Mouse (Mus musculus) embryo, embryonic 10 days (tissue): ENCODE measurements around the gene Atxn10.

Experiments used
- DNase-seq: peaks from one replicate; pipeline ENCODE4 v3.0.0-alpha.2; 2015; ENCODE audit warnings: low spot score

Gene Atxn10

GRCm38 (mm10) chr15:85474697-85475096 is 138.7 kb downstream of the Atxn10 start:
- DNase-seq: no peak

GRCm38 (mm10) chr15:85477584-85477983 is 141.5 kb downstream of the Atxn10 start:
- peak; percentile 45 for DNase-seq

GRCm38 (mm10) chr15:85479365-85479764 is 143.3 kb downstream of the Atxn10 start:
- DNase-seq: no peak

- no peak for DNase-seq
Measured at GRCm38 (mm10) chr15:85479919-85480318, 143.9 kb downstream of the Atxn10 start.

GRCm38 (mm10) chr15:85480630-85481029 is 144.6 kb downstream of the Atxn10 start:
- peak; percentile 42 for DNase-seq

- no peak for DNase-seq
Measured at GRCm38 (mm10) chr15:85488900-85489299, 152.9 kb downstream of the Atxn10 start.

- no peak for DNase-seq
Measured at GRCm38 (mm10) chr15:85489751-85490150, 153.7 kb downstream of the Atxn10 start.

- peak; percentile 38 for DNase-seq
Measured at GRCm38 (mm10) chr15:85494163-85494621, 158.1 kb downstream of the Atxn10 start.

- no peak for DNase-seq
Measured at GRCm38 (mm10) chr15:85497548-85497947, 161.5 kb downstream of the Atxn10 start.

- peak; percentile 65 for DNase-seq
Measured at GRCm38 (mm10) chr15:85497981-85498475, 162.0 kb downstream of the Atxn10 start.

GRCm38 (mm10) chr15:85500267-85500666 is 164.2 kb downstream of the Atxn10 start:
- DNase-seq: no peak

- DNase-seq: no peak
Measured at GRCm38 (mm10) chr15:85503127-85503526, 167.1 kb downstream of the Atxn10 start, which contains the start of gene 7530416G11Rik. 7530416G11Rik (minus strand) TSS chr15:85503227.

GRCm38 (mm10) chr15:85505118-85505925 is 169.3 kb downstream of the Atxn10 start:
- peak; percentile 24 for DNase-seq

- DNase-seq: no peak
Measured at GRCm38 (mm10) chr15:85506680-85507079, 170.6 kb downstream of the Atxn10 start.

GRCm38 (mm10) chr15:85507370-85508014 is 171.4 kb downstream of the Atxn10 start:
- DNase-seq: peak; percentile 74
